Mouse (Mus musculus): ENCODE measurements around the gene Actl7b. TPM values are rescaled to one million over a fixed set of nuclear protein-coding genes. Genes with fewer than 3 reads are reported as not detected.
A peak's percentile ranks its signal among the peaks of the same experiment; 100 is the strongest.

Gene Actl7b
- polyA plus RNA-seq, 1 experiment: not detected

- Histone ChIP-seq H3K4me3 (ENCODE audit: extremely low read depth, insufficient read depth, insufficient read length) (no peak overlapping the region), H3K36me3 (ENCODE audit: control insufficient read depth, insufficient read depth, low read length) (peaks cover 17% of the 10 kb centered on the region), H3K4me1 (ENCODE audit: control insufficient read depth, insufficient read depth, insufficient read length) (no peaks in the 10 kb centered on the region), H3K27ac (ENCODE audit: insufficient read depth, low read length) (no peak overlapping the region), H3K27me3 (ENCODE audit: control insufficient read depth, insufficient read depth, low read length) (no peaks in the 10 kb centered on the region)
- WGBS: 93% methylated on average over 9 of the region's 9 CpGs
- TF ChIP-seq CTCF (IDR thresholded peaks at IDR 0.05; ENCODE audit: extremely low read depth, insufficient read depth, insufficient read length, insufficient replicate concordance) (no peak), POLR2A (IDR thresholded peaks at IDR 0.05; ENCODE audit: low read depth, low read length) (no peak)
- no peak for DNase-seq (ENCODE audit: low read depth in 1 of 2, low spot score in 2 of 2)
Measured at GRCm38 (mm10) chr4:56747456-56747855, 6.2 kb upstream of the Actl7b start.

- Histone ChIP-seq H3K27ac (ENCODE audit: insufficient read depth, low read length) (no peak overlapping the region), H3K4me1 (ENCODE audit: control insufficient read depth, insufficient read depth, insufficient read length) (no peaks in the 10 kb centered on the region), H3K27me3 (ENCODE audit: control insufficient read depth, insufficient read depth, low read length) (no peaks in the 10 kb centered on the region), H3K4me3 (ENCODE audit: extremely low read depth, insufficient read depth, insufficient read length) (no peak overlapping the region), H3K36me3 (ENCODE audit: control insufficient read depth, insufficient read depth, low read length) (peaks cover 13% of the 10 kb centered on the region)
- TF ChIP-seq CTCF (IDR thresholded peaks at IDR 0.05; ENCODE audit: extremely low read depth, insufficient read depth, insufficient read length, insufficient replicate concordance) (no peak), POLR2A (IDR thresholded peaks at IDR 0.05; ENCODE audit: low read depth, low read length) (no peak)
- 97% methylated on average over 2 of the region's 2 CpGs for WGBS
- no peak for DNase-seq (ENCODE audit: low read depth in 1 of 2, low spot score in 2 of 2)
Measured at GRCm38 (mm10) chr4:56746345-56746744, 5.1 kb upstream of the Actl7b start.

GRCm38 (mm10) chr4:56743363-56744195, 2.3 kb upstream of the Actl7b start, which contains the start of gene Actl7a:
TSS of gene Actl7a (plus strand) at chr4:56743413.
- TF ChIP-seq POLR2A (IDR thresholded peaks at IDR 0.05; ENCODE audit: low read depth, low read length) (no peak), CTCF (IDR thresholded peaks at IDR 0.05; ENCODE audit: extremely low read depth, insufficient read depth, insufficient read length, insufficient replicate concordance) (no peak)
- H3K27ac ChIP-seq (ENCODE audit: insufficient read depth, low read length): no peak within 1 kb of the TSS
- 97% methylated on average over 21 of the region's 21 CpGs for WGBS
- no peaks in the 10 kb centered on the region for H3K4me1 ChIP-seq (ENCODE audit: control insufficient read depth, insufficient read depth, insufficient read length)
- H3K36me3 ChIP-seq (ENCODE audit: control insufficient read depth, insufficient read depth, low read length): peaks cover under 1% of the 10 kb centered on the region
- DNase-seq (ENCODE audit: low read depth in 1 of 2, low spot score in 2 of 2): no peak
- H3K4me3 ChIP-seq (ENCODE audit: extremely low read depth, insufficient read depth, insufficient read length): no peak within 1 kb of the TSS
- no peaks in the 10 kb centered on the region for H3K27me3 ChIP-seq (ENCODE audit: control insufficient read depth, insufficient read depth, low read length)

GRCm38 (mm10) chr4:56742698-56743097, 1.5 kb upstream of the Actl7b start:
- H3K27ac ChIP-seq (ENCODE audit: insufficient read depth, low read length): no peak overlapping the region
- no peaks in the 10 kb centered on the region for H3K36me3 ChIP-seq (ENCODE audit: control insufficient read depth, insufficient read depth, low read length)
- no peak overlapping the region for H3K4me3 ChIP-seq (ENCODE audit: extremely low read depth, insufficient read depth, insufficient read length)
- no peak for DNase-seq (ENCODE audit: low read depth in 1 of 2, low spot score in 2 of 2)
- H3K27me3 ChIP-seq (ENCODE audit: control insufficient read depth, insufficient read depth, low read length): no peaks in the 10 kb centered on the region
- no peak for TF ChIP-seq CTCF (IDR thresholded peaks at IDR 0.05; ENCODE audit: extremely low read depth, insufficient read depth, insufficient read length, insufficient replicate concordance)
- TF ChIP-seq POLR2A (IDR thresholded peaks at IDR 0.05; ENCODE audit: low read depth, low read length): no peak
- WGBS: 87% methylated on average over 4 of the region's 4 CpGs
- no peaks in the 10 kb centered on the region for H3K4me1 ChIP-seq (ENCODE audit: control insufficient read depth, insufficient read depth, insufficient read length)

DNA sequence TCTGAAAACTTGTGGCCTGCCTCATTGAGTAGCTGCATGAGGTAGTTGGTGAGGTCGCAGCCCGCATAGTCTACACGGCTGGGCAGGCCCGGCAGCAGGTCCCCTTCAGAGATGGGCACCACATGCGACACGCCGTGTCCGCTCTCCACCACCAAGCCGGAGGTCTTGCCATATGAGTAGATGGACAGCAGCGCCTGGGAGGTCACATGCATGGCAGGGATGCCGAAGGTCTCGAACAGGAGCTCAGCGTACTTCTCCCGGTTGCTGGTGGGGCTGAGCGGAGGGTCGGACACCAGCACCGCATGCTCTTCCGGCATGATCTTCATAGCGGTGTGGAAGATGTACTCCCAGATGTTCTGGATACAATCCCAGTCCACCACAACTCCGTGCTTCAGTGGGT, 632 bp downstream of the Actl7b start:
- Histone ChIP-seq H3K36me3 (ENCODE audit: control insufficient read depth, insufficient read depth, low read length) (no peaks in the 10 kb centered on the region), H3K27me3 (ENCODE audit: control insufficient read depth, insufficient read depth, low read length) (no peaks in the 10 kb centered on the region), H3K27ac (ENCODE audit: insufficient read depth, low read length) (no peak overlapping the region), H3K4me1 (ENCODE audit: control insufficient read depth, insufficient read depth, insufficient read length) (no peaks in the 10 kb centered on the region), H3K4me3 (ENCODE audit: extremely low read depth, insufficient read depth, insufficient read length) (no peak overlapping the region)
- TF ChIP-seq POLR2A (IDR thresholded peaks at IDR 0.05; ENCODE audit: low read depth, low read length): no peak
- TF ChIP-seq CTCF (IDR thresholded peaks at IDR 0.05; ENCODE audit: extremely low read depth, insufficient read depth, insufficient read length, insufficient replicate concordance): no peak
- DNase-seq (ENCODE audit: low read depth in 1 of 2, low spot score in 2 of 2): no peak
- WGBS: 97% methylated on average over 20 of the region's 20 CpGs

GRCm38 (mm10) chr4:56740020-56740485, 1.2 kb downstream of the Actl7b start, which contains the start of gene Gm26657:
TSS of gene Gm26657 (plus strand) at chr4:56740070.
- H3K4me1 ChIP-seq (ENCODE audit: control insufficient read depth, insufficient read depth, insufficient read length): no peaks in the 10 kb centered on the region
- no peak within 1 kb of the TSS for H3K4me3 ChIP-seq (ENCODE audit: extremely low read depth, insufficient read depth, insufficient read length)
- DNase-seq (ENCODE audit: low read depth in 1 of 2, low spot score in 2 of 2): no peak
- H3K27ac ChIP-seq (ENCODE audit: insufficient read depth, low read length): no peak within 1 kb of the TSS
- H3K27me3 ChIP-seq (ENCODE audit: control insufficient read depth, insufficient read depth, low read length): no peaks in the 10 kb centered on the region
- TF ChIP-seq POLR2A (IDR thresholded peaks at IDR 0.05; ENCODE audit: low read depth, low read length) (no peak), CTCF (IDR thresholded peaks at IDR 0.05; ENCODE audit: extremely low read depth, insufficient read depth, insufficient read length, insufficient replicate concordance) (no peak)
- H3K36me3 ChIP-seq (ENCODE audit: control insufficient read depth, insufficient read depth, low read length): no peaks in the 10 kb centered on the region
- WGBS: 91% methylated on average over 18 of the region's 18 CpGs

DNA sequence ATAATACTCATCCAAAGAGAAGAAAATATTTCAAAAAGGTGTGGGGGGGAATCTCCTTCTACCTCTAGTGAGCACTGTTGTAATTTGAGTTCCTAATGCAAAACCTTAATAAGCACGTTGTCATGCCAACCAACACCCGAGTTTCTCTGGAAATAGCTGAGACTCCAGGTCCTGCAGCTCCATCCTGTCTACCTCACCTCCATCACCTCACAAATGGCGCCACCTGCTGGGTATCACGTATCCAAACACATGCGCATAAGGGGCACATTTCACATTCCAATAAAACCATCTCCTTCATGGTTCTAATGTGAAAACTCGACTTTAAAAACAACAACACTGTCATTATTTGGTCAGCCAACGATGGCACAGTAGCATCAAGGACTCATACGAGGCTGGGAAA, 15.4 kb downstream of the Actl7b start:
- H3K27ac ChIP-seq (ENCODE audit: insufficient read depth, low read length): no peak overlapping the region
- H3K36me3 ChIP-seq (ENCODE audit: control insufficient read depth, insufficient read depth, low read length): no peaks in the 10 kb centered on the region
- 69% methylated on average over 8 of the region's 8 CpGs for WGBS
- H3K4me1 ChIP-seq (ENCODE audit: control insufficient read depth, insufficient read depth, insufficient read length): no peaks in the 10 kb centered on the region
- H3K27me3 ChIP-seq (ENCODE audit: control insufficient read depth, insufficient read depth, low read length): no peaks in the 10 kb centered on the region
- no peak for TF ChIP-seq POLR2A (IDR thresholded peaks at IDR 0.05; ENCODE audit: low read depth, low read length)
- TF ChIP-seq CTCF (IDR thresholded peaks at IDR 0.05; ENCODE audit: extremely low read depth, insufficient read depth, insufficient read length, insufficient replicate concordance): peak; percentile 3; the same call in 1 of the 2 replicates
- H3K4me3 ChIP-seq (ENCODE audit: extremely low read depth, insufficient read depth, insufficient read length): no peak overlapping the region
- DNase-seq (ENCODE audit: low read depth in 1 of 2, low spot score in 2 of 2): no peak
